ENCODE assay signal across 22 mouse cellular contexts in genomic region chr6:118366196-118366595, GRCm38 (mm10). TPM values are rescaled to one million over a fixed set of nuclear protein-coding genes. Genes with fewer than 3 reads are reported as not detected.
A peak's percentile ranks its signal among the peaks of the same experiment; 100 is the strongest.
DNase-seq lines count a peak whose midpoint lies in the region; ATAC-seq and TF ChIP-seq lines count a peak whose summit lies in the region.
"Had no signal": no experiment of that assay in that cellular context is flagged by ENCODE, and none has a peak within 500 bp of the region (broad histone marks: within the 10 kb centered on the region; RNA-seq: fewer than 3 reads in every experiment).

No protein-coding gene starts in this region.

- H3K4me1 ChIP-seq in midbrain, postnatal 0 days (ENCODE audit: insufficient read depth, low read length), result no peaks in the 10 kb centered on the region
- H3K4me1 ChIP-seq in midbrain, embryonic 11.5 days (ENCODE audit: control insufficient read depth, insufficient read depth, low read length), result no peaks in the 10 kb centered on the region
- H3K4me1 ChIP-seq in liver, embryonic 11.5 days (replicated peaks; ENCODE audit: control insufficient read depth, insufficient read depth, low read length), result no peaks in the 10 kb centered on the region
- H3K4me1 ChIP-seq: embryonic facial prominence, embryonic 13.5 days; forebrain, embryonic 13.5 days; heart, embryonic 15.5 days; intestine, embryonic 15.5 days had no signal

- no peaks in the 10 kb centered on the region for H3K79me3 ChIP-seq in C2C12 (ENCODE audit: low read depth)

- H3K9me3 ChIP-seq in midbrain, postnatal 0 days (ENCODE audit: low read length), result no peaks in the 10 kb centered on the region; the same call in 1 of the 2 replicates
- H3K9me3 ChIP-seq in midbrain, embryonic 11.5 days (ENCODE audit: control insufficient read depth, low read length), result peaks cover 5% of the 10 kb centered on the region; the same call in 1 of the 2 replicates
- no peaks in the 10 kb centered on the region; the same call in 1 of the 2 replicates for H3K9me3 ChIP-seq in liver, embryonic 11.5 days (ENCODE audit: control insufficient read depth, low read length)
- H3K9me3 ChIP-seq: intestine, embryonic 15.5 days had no signal

- H3K4me2 ChIP-seq in midbrain, postnatal 0 days (ENCODE audit: low read depth, low read length, poor library complexity, severe bottlenecking), result no peak overlapping the region
- H3K4me2 ChIP-seq in midbrain, embryonic 11.5 days, result no peak overlapping the region
- no peak overlapping the region for H3K4me2 ChIP-seq in liver, embryonic 11.5 days
- H3K4me2 ChIP-seq: embryonic facial prominence, embryonic 13.5 days; forebrain, embryonic 13.5 days; heart, embryonic 11.5 days; heart, embryonic 15.5 days; hindbrain, embryonic 14.5 days; intestine, embryonic 15.5 days had no signal

- TF ChIP-seq CTCF in midbrain, postnatal 0 days (IDR thresholded peaks at IDR 0.05), result no peak
- TF ChIP-seq CTCF in C2C12 (IDR thresholded peaks at IDR 0.05; ENCODE audit: control insufficient read depth, insufficient read depth, insufficient read length), result no peak
- no peak for TF ChIP-seq CTCF in brain, embryonic 14.5 days (IDR thresholded peaks at IDR 0.05; ENCODE audit: borderline replicate concordance, extremely low read depth, insufficient read depth, insufficient read length)

- H3K9ac ChIP-seq in midbrain, postnatal 0 days (replicated peaks; ENCODE audit: low read length, poor library complexity, severe bottlenecking), result no peak overlapping the region
- H3K9ac ChIP-seq in midbrain, embryonic 11.5 days (ENCODE audit: low read length), result no peak overlapping the region
- no peak overlapping the region for H3K9ac ChIP-seq in liver, embryonic 11.5 days (ENCODE audit: low read depth, low read length)
- H3K9ac ChIP-seq: embryonic facial prominence, embryonic 13.5 days; forebrain, embryonic 13.5 days; heart, embryonic 15.5 days; hindbrain, embryonic 14.5 days; intestine, embryonic 15.5 days had no signal

- H3K4me3 ChIP-seq in midbrain, postnatal 0 days (ENCODE audit: low read depth, low read length), result no peak overlapping the region
- H3K4me3 ChIP-seq in midbrain, embryonic 11.5 days (ENCODE audit: low read depth, low read length), result no peak overlapping the region
- H3K4me3 ChIP-seq in C2C12 (ENCODE audit: insufficient read depth, poor library complexity, severe bottlenecking), result no peak overlapping the region
- no peak overlapping the region for H3K4me3 ChIP-seq in liver, embryonic 11.5 days (ENCODE audit: low read depth, low read length)
- H3K4me3 ChIP-seq: embryonic facial prominence, embryonic 13.5 days; forebrain, embryonic 13.5 days; gastrocnemius, adult 2 months; heart, adult 2 months; heart, embryonic 15.5 days; intestine, embryonic 15.5 days had no signal

- TF ChIP-seq POLR2A in brain, embryonic 14.5 days (IDR thresholded peaks at IDR 0.05; ENCODE audit: borderline replicate concordance, extremely low read depth, insufficient read depth, insufficient read length, poor library complexity, severe bottlenecking), result no peak

- no peak overlapping the region for H3K27ac ChIP-seq in midbrain, postnatal 0 days (ENCODE audit: low read depth, low read length)
- H3K27ac ChIP-seq in midbrain, embryonic 11.5 days (ENCODE audit: low read depth, low read length), result no peak overlapping the region
- no peak overlapping the region for H3K27ac ChIP-seq in liver, embryonic 11.5 days (ENCODE audit: low read depth, low read length)
- H3K27ac ChIP-seq: embryonic facial prominence, embryonic 13.5 days; forebrain, embryonic 13.5 days; gastrocnemius, adult 2 months; heart, adult 2 months; heart, embryonic 15.5 days; hindbrain, embryonic 14.5 days; intestine, embryonic 15.5 days had no signal

- no peak for ATAC-seq in midbrain, postnatal 0 days (ENCODE audit: low FRiP score)
- ATAC-seq in midbrain, embryonic 11.5 days (ENCODE audit: low FRiP score), result no peak
- ATAC-seq in liver, embryonic 11.5 days (replicated peaks; ENCODE audit: low FRiP score), result no peak
- ATAC-seq: forebrain, embryonic 13.5 days; intestine, embryonic 15.5 days had no signal

- H3K36me3 ChIP-seq in midbrain, postnatal 0 days (ENCODE audit: insufficient read depth, low read length), result no peaks in the 10 kb centered on the region
- H3K36me3 ChIP-seq in midbrain, embryonic 11.5 days (ENCODE audit: control insufficient read depth, insufficient read depth, low read length), result no peaks in the 10 kb centered on the region
- no peaks in the 10 kb centered on the region for H3K36me3 ChIP-seq in C2C12 (ENCODE audit: control insufficient read depth, insufficient read depth)
- no peaks in the 10 kb centered on the region for H3K36me3 ChIP-seq in liver, embryonic 11.5 days (ENCODE audit: control insufficient read depth, insufficient read depth, low read length)
- H3K36me3 ChIP-seq: embryonic facial prominence, embryonic 13.5 days; heart, embryonic 15.5 days; intestine, embryonic 15.5 days had no signal

- H3ac ChIP-seq in C2C12 (ENCODE audit: control insufficient read depth, insufficient read length, low read depth), result peak overlapping the region; percentile 12

- WGBS in midbrain, postnatal 0 days, result 62% methylated on average over 3 of the region's 3 CpGs
- WGBS in midbrain, embryonic 11.5 days, result 76% methylated on average over 3 of the region's 3 CpGs
- 68% methylated on average over 3 of the region's 3 CpGs for WGBS in liver, embryonic 11.5 days

- H3K79me2 ChIP-seq in C2C12 (ENCODE audit: control insufficient read depth, insufficient read depth), result no peaks in the 10 kb centered on the region

- DNase-seq in adrenal gland, adult (ENCODE audit: inconsistent age in 2 of 2, low spot score in 1 of 2), result peak; percentile 22 to 32
- no peak for DNase-seq in adrenal gland, adult 8-10 months
- peak; percentile 30 for DNase-seq in midbrain, postnatal 0 days (ENCODE audit: low spot score)
- DNase-seq in midbrain, embryonic 11.5 days (ENCODE audit: low spot score, missing footprints), result no peak
- peak; percentile 42 for DNase-seq in brain, embryonic 14.5 days (ENCODE audit: low read depth)
- DNase-seq in liver, embryonic 11.5 days (ENCODE audit: low spot score), result no peak
- no peak for DNase-seq in thymus, postnatal 10 days (ENCODE audit: low spot score in 2 of 2)
- DNase-seq: adrenal gland, postnatal 10 days; cerebellum, adult 18-20 months; cerebellum, adult 9-11 months; cerebellum, postnatal 36 days; gastrocnemius, adult 2 months; gastrocnemius, postnatal 25 days; heart, adult 2 months; heart, postnatal 14 days had no signal

- H3K27me3 ChIP-seq in midbrain, postnatal 0 days (ENCODE audit: insufficient read depth, low read length), result no peaks in the 10 kb centered on the region
- H3K27me3 ChIP-seq in midbrain, embryonic 11.5 days (ENCODE audit: control insufficient read depth, insufficient read depth, low read length), result no peaks in the 10 kb centered on the region
- no peaks in the 10 kb centered on the region for H3K27me3 ChIP-seq in C2C12 (ENCODE audit: control insufficient read depth, insufficient read depth, insufficient read length)
- no peaks in the 10 kb centered on the region for H3K27me3 ChIP-seq in liver, embryonic 11.5 days (replicated peaks; ENCODE audit: control insufficient read depth, insufficient read depth, low read length)
- H3K27me3 ChIP-seq: embryonic facial prominence, embryonic 13.5 days; forebrain, embryonic 13.5 days; intestine, embryonic 15.5 days had no signal

TF ChIP-seq in C2C12, 6 proteins besides CTCF, POLR2A, EP300 and RAD21:
- no peak for TF ChIP-seq MYOG (IDR thresholded peaks at IDR 0.05; ENCODE audit: control insufficient read depth, extremely low read depth, insufficient read length)
- peak; percentile 58 for TF ChIP-seq MAX (IDR thresholded peaks at IDR 0.05)

RNA-seq across cellular contexts. Expression of gene Bms1, which starts 53.1 kb away (rescaled TPM):
- total RNA-seq in adrenal gland, adult 8-10 months (2022), result 10 to 100 TPM; 23.4 to 33.2 (median 27.0) TPM
- 16.0 and 28.9 TPM in 2 replicates for total RNA-seq in midbrain, postnatal 0 days (2014; rRNA removed)
- 12.5 and 14.0 TPM in 2 replicates for polyA plus RNA-seq in midbrain, postnatal 0 days (2015; fragmentation: Nextera tagmentation; extraction: Ambion mirVana)
- 43.4 and 46.2 TPM in 2 replicates for polyA plus RNA-seq in midbrain, embryonic 11.5 days (2014; fragmentation: Nextera tagmentation; extraction: Ambion mirVana)
- 20.5 TPM for polyA plus RNA-seq in C2C12 (2012; fragmentation: generic; extraction: Trizol)
- polyA plus RNA-seq in brain, embryonic 14.5 days (2012; rRNA removed), result 11.9 and 21.2 TPM in 2 replicates
- 57.7 and 64.9 TPM in 2 replicates for polyA plus RNA-seq in liver, embryonic 11.5 days (2014; fragmentation: Nextera tagmentation; extraction: Ambion mirVana)

Comparison
In these comparisons a context has a peak if more than half of its experiments do, and no peak if none do; other contexts are left out.
1. DNase-seq: peak in adrenal gland, adult (2 of 2), midbrain, postnatal 0 days (single experiment) and brain, embryonic 14.5 days (single experiment); none in adrenal gland, adult 8-10 months (single experiment), midbrain, embryonic 11.5 days (single experiment), liver, embryonic 11.5 days (single experiment) and thymus, postnatal 10 days (0 of 2).